Comparison of ENCODE assay signal across 8 mouse cellular contexts in the genomic region with DNA sequence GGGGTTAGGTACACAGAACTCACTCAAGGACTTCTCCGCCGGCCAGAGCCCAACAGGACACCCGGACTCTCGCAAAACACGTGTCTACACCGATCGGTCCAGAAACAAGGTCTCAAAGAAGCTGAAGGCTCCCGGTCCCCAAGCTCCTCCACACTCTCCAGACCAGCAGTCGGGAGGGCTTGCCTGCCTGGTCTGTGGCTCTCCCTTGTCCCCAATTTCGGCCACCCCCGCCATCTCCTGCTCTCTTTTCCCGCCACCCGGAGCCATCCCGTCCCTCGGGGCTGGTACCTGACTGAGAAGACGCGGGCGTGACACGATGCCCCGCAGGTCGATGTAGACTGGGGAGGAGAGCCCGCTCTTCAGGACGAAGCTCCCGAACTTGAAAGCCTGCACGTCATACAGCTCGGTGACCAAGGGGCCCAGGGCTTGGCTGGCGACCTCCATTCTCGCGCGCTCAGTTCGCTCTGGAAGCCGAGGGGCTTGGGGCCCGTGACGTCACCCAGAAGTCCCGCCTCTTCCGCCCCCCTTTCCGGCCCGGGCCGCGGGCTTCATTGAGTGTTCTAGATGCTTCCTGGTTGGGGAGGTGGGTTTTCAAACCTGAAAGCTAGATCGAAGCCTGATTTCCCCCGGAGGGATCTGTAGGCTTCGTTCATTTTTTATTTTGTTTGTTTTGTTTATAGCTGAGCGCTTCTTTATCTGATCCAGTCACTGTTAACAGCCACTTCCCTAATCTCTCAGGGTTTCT. TPM values are rescaled to one million over a fixed set of nuclear protein-coding genes. Genes with fewer than 3 reads are reported as not detected.
DNase-seq lines count a peak whose midpoint lies in the region; ATAC-seq and TF ChIP-seq lines count a peak whose summit lies in the region.

A gene (minus strand): TSS at position 501 of the 745 bp plus-strand sequence.

- peak within 1 kb of the TSS; percentile 29; the same call in 1 of the 2 replicates for H3K27ac ChIP-seq in cerebellum, adult 2 months (ENCODE audit: insufficient read depth, low read length)
- H3K27ac ChIP-seq in lung, embryonic 16.5 days (ENCODE audit: low read length): peak within 1 kb of the TSS; percentile 68
- no peak within 1 kb of the TSS for H3K27ac ChIP-seq in thymus, adult 2 months (ENCODE audit: control insufficient read depth, insufficient read depth, low read length)

- no peaks in the 10 kb centered on the region for H3K9me3 ChIP-seq in lung, embryonic 16.5 days (ENCODE audit: control insufficient read depth, low read length)

- TF ChIP-seq POLR2A in cerebellum, adult 2 months (IDR thresholded peaks at IDR 0.05; ENCODE audit: borderline replicate concordance, insufficient read depth, low read length): peak; percentile 69
- peak; percentile 46; the same call in 1 of the 2 replicates for TF ChIP-seq POLR2A in thymus, adult 2 months (IDR thresholded peaks at IDR 0.05; ENCODE audit: control insufficient read depth, extremely low read depth, insufficient read depth, low read length, poor library complexity)

- H3K36me3 ChIP-seq in lung, embryonic 16.5 days (ENCODE audit: control insufficient read depth, insufficient read depth, low read length): peaks cover 8% of the 10 kb centered on the region
- peaks cover 4% of the 10 kb centered on the region for H3K36me3 ChIP-seq in thymus, adult 2 months (ENCODE audit: control insufficient read depth, insufficient read depth, low read length)

- peak within 1 kb of the TSS; percentile 78 for H3K9ac ChIP-seq in lung, embryonic 16.5 days (ENCODE audit: low read length)

- DNase-seq in MEL-GATA-1-ER (ENCODE audit: extremely low read depth, low read depth): peak; percentile 49
- DNase-seq in cerebellum, adult 2 months: peak; percentile 80 to 87
- DNase-seq in forelimb bud, embryonic 11.5 days (ENCODE audit: low read depth, low spot score): peak; percentile 82
- DNase-seq in layer of hippocampus, adult 9-11 months: peak; percentile 75
- DNase-seq in ovary, adult 18-20 months (ENCODE audit: low spot score): peak; percentile 69
- peak; percentile 92 for DNase-seq in thymus, adult 2 months

- WGBS in cerebellum, adult 2 months: 1% methylated on average over 44 of the region's 44 CpGs
- WGBS in lung, embryonic 16.5 days: under 1% methylated on average over 44 of the region's 44 CpGs
- under 1% methylated on average over 44 of the region's 44 CpGs for WGBS in thymus, adult 2 months

- peak within 1 kb of the TSS; percentile 75 for H3K4me2 ChIP-seq in lung, embryonic 16.5 days (ENCODE audit: low read depth, low read length)

- peak within 1 kb of the TSS; percentile 97 for H3K4me3 ChIP-seq in cerebellum, adult 2 months (replicated peaks; ENCODE audit: insufficient read depth, low read depth, low read length)
- peak within 1 kb of the TSS; percentile 70 for H3K4me3 ChIP-seq in lung, embryonic 16.5 days (ENCODE audit: low read length)
- peak within 1 kb of the TSS; percentile 56 for H3K4me3 ChIP-seq in thymus, adult 2 months (ENCODE audit: control insufficient read depth, insufficient read depth, low read length)

- 0 out of 2 replicates have a peak, but pooled peaks cover 3% of the 10 kb centered on the region for H3K4me1 ChIP-seq in cerebellum, adult 2 months (ENCODE audit: control insufficient read depth, insufficient read depth, low read length)
- H3K4me1 ChIP-seq in lung, embryonic 16.5 days (replicated peaks; ENCODE audit: control insufficient read depth, insufficient read depth, low read length): peaks cover 7% of the 10 kb centered on the region
- peaks cover 4% of the 10 kb centered on the region for H3K4me1 ChIP-seq in thymus, adult 2 months (replicated peaks; ENCODE audit: control insufficient read depth, insufficient read depth, low read length)

- no peak for TF ChIP-seq CTCF in cerebellum, adult 2 months (IDR thresholded peaks at IDR 0.05; ENCODE audit: borderline replicate concordance, insufficient read depth, low read depth, low read length)
- no peak for TF ChIP-seq CTCF in thymus, adult 2 months (IDR thresholded peaks at IDR 0.05; ENCODE audit: borderline replicate concordance, control insufficient read depth, extremely low read depth, insufficient read depth, low read length, poor library complexity)

- peak; percentile 92 for ATAC-seq in hematopoietic stem cell, adult 5-6 weeks (replicated peaks in 1 of 2; ENCODE audit: insufficient read depth in 1 of 2, low FRiP score in 2 of 2, low TSS enrichment in 1 of 2, low read depth in 1 of 2, poor library complexity in 2 of 2, severe bottlenecking in 2 of 2)
- peak; percentile 96 for ATAC-seq in lung, embryonic 16.5 days (ENCODE audit: low read depth)

- no peaks in the 10 kb centered on the region for H3K27me3 ChIP-seq in cerebellum, adult 2 months (ENCODE audit: control insufficient read depth, insufficient read depth, low read length)
- H3K27me3 ChIP-seq in lung, embryonic 16.5 days (ENCODE audit: control insufficient read depth, insufficient read depth, low read depth, low read length): no peaks in the 10 kb centered on the region
- no peaks in the 10 kb centered on the region for H3K27me3 ChIP-seq in thymus, adult 2 months (ENCODE audit: control insufficient read depth, insufficient read depth, low read length)

RNA-seq across cellular contexts. Expression of the gene that starts here (rescaled TPM):
- polyA plus RNA-seq in cerebellum, adult 2 months (2012; rRNA removed): 12.5 and 12.7 TPM in 2 replicates
- total RNA-seq in hematopoietic stem cell, adult 5-6 weeks (2017): 85.0 and 92.9 TPM in 2 replicates
- 43.8 and 49.9 TPM in 2 replicates for polyA plus RNA-seq in lung, embryonic 16.5 days (2015; fragmentation: Nextera tagmentation; extraction: Ambion mirVana)
- 14.7 and 18.6 TPM in 2 replicates for polyA plus RNA-seq in thymus, adult 2 months (2012; rRNA removed)
